Mouse (Mus musculus): ENCODE data around the gene Serpinb9f. TPM values are rescaled to one million over a fixed set of nuclear protein-coding genes. Genes with fewer than 3 reads are reported as not detected.

Gene Serpinb9f
- not detected in 2 replicates for polyA plus RNA-seq (2012; ENCODE audit: low replicate concordance)

GRCm38 (mm10) chr13:33323777-33324176, at the start of gene Serpinb9f:
TSS of gene Serpinb9f (plus strand) at chr13:33324077.

Other genes starting within 250 kb of the Serpinb9f start
- gene Serpinb1b, start 245.5 kb upstream of the Serpinb9f start, polyA plus RNA-seq (2012; ENCODE audit: low replicate concordance), result not detected in 2 replicates
- gene Serpinb9c, start 164.3 kb upstream of the Serpinb9f start, polyA plus RNA-seq (2012; ENCODE audit: low replicate concordance), result not detected in 2 replicates
- not detected in 2 replicates for gene Serpinb9d, start 131.1 kb upstream of the Serpinb9f start, polyA plus RNA-seq (2012; ENCODE audit: low replicate concordance)
- not detected in 2 replicates for gene Serpinb9e, start 74.5 kb upstream of the Serpinb9f start, polyA plus RNA-seq (2012; ENCODE audit: low replicate concordance)
- gene Gm11397, start 71.7 kb downstream of the Serpinb9f start, polyA plus RNA-seq (2012; ENCODE audit: low replicate concordance), result not detected in 2 replicates
- not detected in 2 replicates for gene Serpinb9g, start 160.7 kb downstream of the Serpinb9f start, polyA plus RNA-seq (2012; ENCODE audit: low replicate concordance)